Mouse (Mus musculus) testis, postnatal 10 days (tissue): ENCODE results near the gene Brca1.
A peak's percentile ranks its signal among the peaks of the same experiment; 100 is the strongest.
"Not testable (repeated sequence)": the region's sequence is repeated elsewhere in the genome, so short reads cannot be mapped to it uniquely, and the experiment has no call there.

ENCODE experiments used
- DNase-seq: peaks from one replicate; pipeline ENCODE4 v3.0.0; 2021; ENCODE audit warnings: low spot score

Brca1 gene

GRCm38 (mm10) chr11:101448274-101448746 lies 103.4 kb downstream of the Brca1 start, which contains the start of gene Ifi35:
Ifi35 (plus strand) TSS chr11:101448407.
- DNase-seq = peak; percentile 78

- DNase-seq = no peak
Observed at GRCm38 (mm10) chr11:101447786-101448185, 104.0 kb downstream of the Brca1 start.

- not testable (repeated sequence) for DNase-seq
Observed at GRCm38 (mm10) chr11:101446860-101447259, 104.9 kb downstream of the Brca1 start.

GRCm38 (mm10) chr11:101446319-101446718 lies 105.4 kb downstream of the Brca1 start:
- DNase-seq = no peak

- DNase-seq = no peak
Observed at GRCm38 (mm10) chr11:101442760-101443159, 109.0 kb downstream of the Brca1 start.

- peak; percentile 91 for DNase-seq
Observed at GRCm38 (mm10) chr11:101442127-101442693, 109.5 kb downstream of the Brca1 start, which contains the start of gene Rpl27. Rpl27 (plus strand) TSS chr11:101442298.

GRCm38 (mm10) chr11:101441450-101442126 lies 110.2 kb downstream of the Brca1 start:
- DNase-seq = not testable (repeated sequence)
